Mouse (Mus musculus) spleen, adult 2 months (tissue): ENCODE measurements around the gene Jarid2. TPM values are rescaled to one million over a fixed set of nuclear protein-coding genes. Genes with fewer than 3 reads are reported as not detected.

ENCODE experiments used
- DNase-seq, 2 experiments: peaks; one replicate each; pipeline versions ENCODE4 v3.0.0 to v3.0.0-alpha.2; 2012 to 2021; ENCODE audit warnings: low spot score in 2 of 2, low read depth in 1 of 2
- H3K27ac ChIP-seq: fragments of 200-500 bp; 2 replicates; pipeline ENCODE4 v1.5.1; 2012; ENCODE audit warnings: low read length, inconsistent platforms; ENCODE audit not compliant: insufficient read depth
- H3K27me3 ChIP-seq: fragments of 200-500 bp; 2 replicates; pipeline ENCODE4 v1.6.1; 2012; ENCODE audit warnings: mild to moderate bottlenecking, moderate library complexity, low read length, inconsistent platforms; ENCODE audit not compliant: control insufficient read depth, insufficient read depth
- H3K36me3 ChIP-seq: fragments of 200-500 bp; 2 replicates; pipeline ENCODE4 v1.6.1; 2012; ENCODE audit warnings: mild to moderate bottlenecking, low read length, inconsistent platforms; ENCODE audit not compliant: control insufficient read depth, insufficient read depth
- H3K4me1 ChIP-seq: fragments of 200-500 bp; 2 replicates; pipeline ENCODE4 v1.6.1; 2011; ENCODE audit warnings: inconsistent platforms; ENCODE audit not compliant: control insufficient read depth, insufficient read depth, insufficient read length
- H3K4me3 ChIP-seq: fragments of 200-500 bp; 2 replicates; pipeline ENCODE4 v1.5.1; 2011; ENCODE audit warnings: mild to moderate bottlenecking, inconsistent platforms; ENCODE audit not compliant: insufficient read depth, insufficient read length; ENCODE audit errors: extremely low read depth
- CTCF ChIP-seq: fragments of 200-500 bp; IDR thresholded peaks from 2 replicates; pipeline ENCODE4 v1.5.1; 2011; ENCODE audit warnings: mild to moderate bottlenecking, inconsistent platforms; ENCODE audit not compliant: insufficient read depth, insufficient read length, insufficient replicate concordance; ENCODE audit errors: extremely low read depth
- POLR2A ChIP-seq: fragments of 200-500 bp; IDR thresholded peaks from 2 replicates; pipeline ENCODE4 v1.6.1; 2011; ENCODE audit warnings: low read depth, low read length, inconsistent platforms
- WGBS: fragments of 180-500 bp; shearing (Covaris S2); methylation state at CpG from one replicate; pipeline ENCODE4 v1.1.7; 2018; 5-methylcytosine and 5-hydroxymethylcytosine counted together
- polyA plus RNA-seq: library from polyadenylated mRNA; depleted of rRNA; stranded (reverse); fragments of >200 nt; gene quantifications from 2 replicates; pipeline ENCODE4 v1.2.3, GENCODE M21; 2012

Gene Jarid2
- polyA plus RNA-seq, 1 experiment, result 10.9 TPM

GRCm38 (mm10) chr13:44705743-44706044, 23.6 kb upstream of the Jarid2 start:
- TF ChIP-seq POLR2A, result no peak
- TF ChIP-seq CTCF, result no peak
- 97% methylated on average over 7 of the region's 7 CpGs for WGBS
- no peak for DNase-seq
- H3K27me3 ChIP-seq, result no peaks in the 10 kb centered on the region
- H3K27ac ChIP-seq, result no peak overlapping the region
- no peak overlapping the region for H3K4me3 ChIP-seq
- H3K36me3 ChIP-seq, result no peaks in the 10 kb centered on the region
- no peaks in the 10 kb centered on the region for H3K4me1 ChIP-seq

DNA sequence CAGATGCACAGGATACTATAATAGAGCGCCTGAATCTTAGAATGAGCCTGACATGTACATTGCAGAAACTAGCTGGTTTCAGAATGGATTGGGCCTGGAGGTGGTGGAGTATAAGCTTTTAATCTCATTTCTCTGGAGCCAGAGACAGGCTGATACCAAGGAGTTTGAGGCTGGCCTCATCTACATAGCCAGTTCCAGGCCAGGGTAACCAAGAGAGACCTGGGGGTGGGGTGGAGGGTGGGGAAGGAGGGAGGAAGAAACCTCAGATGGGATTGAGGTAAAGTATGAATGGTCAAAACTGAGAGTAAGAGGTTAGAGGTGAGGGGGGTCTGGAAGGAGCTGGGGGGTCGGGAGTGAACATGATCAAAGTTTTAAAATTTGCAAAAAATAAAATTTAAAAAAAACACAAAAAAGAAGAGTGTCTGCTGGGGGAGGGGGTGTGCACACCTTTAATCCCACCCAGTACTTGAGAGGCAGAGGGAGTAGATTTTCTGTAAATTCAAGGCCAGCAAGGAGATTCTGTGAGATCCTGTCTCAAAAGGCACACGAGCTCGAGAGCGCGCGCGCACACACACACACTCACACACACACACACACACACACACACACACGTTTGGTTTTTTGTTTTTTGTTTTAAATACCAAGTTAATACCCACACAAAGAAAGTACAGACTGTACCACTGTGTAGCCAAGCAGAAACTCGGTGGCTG, 22.9 kb upstream of the Jarid2 start:
- no peak for DNase-seq
- no peaks in the 10 kb centered on the region for H3K27me3 ChIP-seq
- TF ChIP-seq CTCF (no peak), POLR2A (no peak)
- H3K4me3 ChIP-seq, result no peak overlapping the region
- no peaks in the 10 kb centered on the region for H3K36me3 ChIP-seq
- WGBS, result 75% methylated on average over 10 of the region's 10 CpGs
- H3K4me1 ChIP-seq, result no peaks in the 10 kb centered on the region
- H3K27ac ChIP-seq, result no peak overlapping the region

- Histone ChIP-seq H3K4me3 (no peak overlapping the region), H3K27ac (no peak overlapping the region), H3K27me3 (no peaks in the 10 kb centered on the region), H3K4me1 (no peaks in the 10 kb centered on the region), H3K36me3 (no peaks in the 10 kb centered on the region)
- no peak for TF ChIP-seq POLR2A
- TF ChIP-seq CTCF, result no peak
- DNase-seq, result no peak
- 60% methylated on average over 5 of the region's 5 CpGs for WGBS
These were observed 22.1 kb upstream of the Jarid2 start for GRCm38 (mm10) chr13:44707176-44707575.

DNA sequence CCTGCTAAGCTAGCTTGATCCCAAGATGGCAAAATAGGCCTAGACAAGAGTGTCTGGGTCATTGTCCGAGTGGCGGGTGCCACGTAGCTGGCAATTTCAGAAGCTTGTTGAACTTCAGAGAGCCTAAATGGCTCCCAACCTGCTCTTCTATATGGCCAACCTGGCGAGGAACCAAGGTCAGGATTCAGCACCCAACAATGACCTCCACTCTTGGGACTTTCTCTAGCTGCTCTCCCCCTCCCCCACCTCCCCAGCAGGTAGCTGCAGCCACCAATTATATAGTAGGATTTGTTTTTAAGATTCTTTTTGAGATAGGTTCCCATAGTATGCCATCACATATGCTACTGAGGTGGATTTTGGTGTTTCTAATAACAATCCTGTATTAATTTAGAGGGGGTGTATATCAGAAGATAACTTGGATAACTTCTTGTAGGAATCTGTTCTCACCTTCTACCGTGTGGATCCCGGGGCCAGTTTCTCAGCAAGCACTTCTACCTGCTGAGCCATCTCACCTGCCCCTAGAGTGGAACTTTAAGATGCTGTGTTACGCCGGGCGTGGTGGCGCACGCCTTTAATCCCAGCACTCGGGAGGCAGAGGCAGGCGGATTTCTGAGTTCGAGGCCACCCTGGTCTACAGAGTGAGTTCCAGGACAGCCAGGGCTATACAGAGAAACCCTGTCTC, 20.8 kb upstream of the Jarid2 start:
- no peak for DNase-seq
- Histone ChIP-seq H3K4me3 (no peak overlapping the region), H3K36me3 (no peaks in the 10 kb centered on the region), H3K4me1 (no peaks in the 10 kb centered on the region), H3K27ac (no peak overlapping the region), H3K27me3 (no peaks in the 10 kb centered on the region)
- 93% methylated on average over 14 of the region's 14 CpGs for WGBS
- no peak for TF ChIP-seq CTCF
- TF ChIP-seq POLR2A, result no peak

GRCm38 (mm10) chr13:44709747-44710480, 19.4 kb upstream of the Jarid2 start:
- Histone ChIP-seq H3K36me3 (no peaks in the 10 kb centered on the region), H3K4me3 (no peak overlapping the region), H3K27ac (no peak overlapping the region), H3K4me1 (no peaks in the 10 kb centered on the region), H3K27me3 (no peaks in the 10 kb centered on the region)
- DNase-seq, result no peak
- WGBS, result 82% methylated on average over 8 of the region's 8 CpGs
- TF ChIP-seq CTCF, result no peak
- TF ChIP-seq POLR2A, result no peak

DNA sequence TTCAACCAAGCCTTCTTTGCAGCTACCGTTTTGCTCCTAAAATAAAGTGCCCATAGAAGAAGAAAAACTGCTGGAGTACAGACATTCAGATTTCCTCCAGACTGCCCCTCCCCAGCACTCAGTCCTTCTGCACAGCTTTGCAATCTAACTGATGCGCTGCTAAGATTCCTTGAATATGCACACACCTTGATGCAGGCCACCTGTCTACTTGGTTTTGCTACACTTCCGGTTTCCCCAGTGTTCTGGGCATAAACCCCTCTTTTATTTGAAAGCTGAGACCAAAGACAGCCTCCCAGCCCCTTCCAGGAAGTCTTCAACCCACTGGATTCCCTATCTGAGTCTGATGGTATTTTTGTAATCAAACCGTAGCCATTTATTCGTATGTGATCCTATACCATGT, 18.2 kb upstream of the Jarid2 start:
- no peak overlapping the region for H3K27ac ChIP-seq
- no peaks in the 10 kb centered on the region for H3K36me3 ChIP-seq
- no peak for TF ChIP-seq CTCF
- TF ChIP-seq POLR2A, result no peak
- no peaks in the 10 kb centered on the region for H3K4me1 ChIP-seq
- 72% methylated on average over 5 of the region's 5 CpGs for WGBS
- no peaks in the 10 kb centered on the region for H3K27me3 ChIP-seq
- DNase-seq, result no peak
- no peak overlapping the region for H3K4me3 ChIP-seq
